Comparison of ENCODE assay signal across 9 mouse cellular contexts in the genomic region with DNA sequence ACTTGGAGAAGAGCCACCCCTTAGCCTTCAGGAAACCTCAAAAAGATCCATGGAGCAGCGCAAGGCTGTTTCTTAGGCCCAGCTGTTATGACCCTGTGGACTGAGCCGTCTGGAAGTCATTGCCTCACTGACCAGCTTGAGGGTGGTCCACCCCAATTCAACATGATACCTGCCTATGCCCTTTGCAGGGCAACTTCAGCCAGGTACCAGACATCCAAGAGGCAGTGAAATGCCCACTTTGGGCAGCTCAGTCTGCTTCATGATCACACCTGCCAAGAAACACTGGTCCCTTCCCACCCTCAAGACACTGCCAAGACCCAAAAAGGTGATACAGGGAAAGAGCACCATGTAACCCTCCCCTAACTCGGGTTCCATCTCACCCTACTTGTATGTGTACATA. TPM values are rescaled to one million over a fixed set of nuclear protein-coding genes. Genes with fewer than 3 reads are reported as not detected.
DNase-seq lines count a peak whose midpoint lies in the region; ATAC-seq and TF ChIP-seq lines count a peak whose summit lies in the region.
"Had no signal": no experiment of that assay in that cellular context is flagged by ENCODE, and none has a peak within 500 bp of the region (broad histone marks: within the 10 kb centered on the region; RNA-seq: fewer than 3 reads in every experiment).

No protein-coding gene starts in this region.

- DNase-seq in kidney, postnatal 0 days (ENCODE audit: low spot score), result no peak
- no peak for DNase-seq in kidney, postnatal 10 days
- DNase-seq in forebrain, embryonic 11.5 days (ENCODE audit: low spot score), result peak; percentile 54
- DNase-seq in urinary bladder, postnatal 4 days (ENCODE audit: low spot score in 2 of 2), result no peak
- DNase-seq in cerebellum, postnatal 10 days, result no peak
- no peak for DNase-seq in kidney, postnatal 36 days
- DNase-seq: kidney, adult 11 months had no signal

- 60% methylated on average over 3 of the region's 3 CpGs for WGBS in kidney, postnatal 0 days
- 72% methylated on average over 3 of the region's 3 CpGs for WGBS in forebrain, embryonic 11.5 days
- WGBS in intestine, postnatal 0 days, result 76% methylated on average over 3 of the region's 3 CpGs
- WGBS in neural tube, embryonic 12.5 days, result 67% methylated on average over 3 of the region's 3 CpGs

- H3K4me3 ChIP-seq in kidney, postnatal 0 days (replicated peaks; ENCODE audit: low read depth, low read length), result peak overlapping the region; percentile 73
- H3K4me3 ChIP-seq in forebrain, embryonic 11.5 days (ENCODE audit: low read depth, low read length), result peak overlapping the region; percentile 100
- no peak overlapping the region for H3K4me3 ChIP-seq in intestine, postnatal 0 days (ENCODE audit: low read depth, low read length)
- peak overlapping the region; percentile 97 for H3K4me3 ChIP-seq in neural tube, embryonic 12.5 days

- no peaks in the 10 kb centered on the region for H3K9me3 ChIP-seq in kidney, postnatal 0 days (replicated peaks; ENCODE audit: low read length)
- no peaks in the 10 kb centered on the region for H3K9me3 ChIP-seq in forebrain, embryonic 11.5 days (ENCODE audit: control insufficient read depth, low read length)
- H3K9me3 ChIP-seq in intestine, postnatal 0 days (ENCODE audit: control insufficient read depth), result no peaks in the 10 kb centered on the region
- H3K9me3 ChIP-seq in neural tube, embryonic 12.5 days, result no peaks in the 10 kb centered on the region

- H3K9ac ChIP-seq in kidney, postnatal 0 days (ENCODE audit: low read depth, low read length), result no peak overlapping the region
- peak overlapping the region; percentile 99 for H3K9ac ChIP-seq in forebrain, embryonic 11.5 days (ENCODE audit: low read length)
- no peak overlapping the region for H3K9ac ChIP-seq in intestine, postnatal 0 days (ENCODE audit: low read depth, low read length)
- H3K9ac ChIP-seq in neural tube, embryonic 12.5 days, result peak overlapping the region; percentile 97

- peaks cover 14% of the 10 kb centered on the region for H3K4me1 ChIP-seq in kidney, postnatal 0 days (replicated peaks; ENCODE audit: insufficient read depth, low read length)
- peaks cover 11% of the 10 kb centered on the region; the same call in 1 of the 2 replicates for H3K4me1 ChIP-seq in forebrain, embryonic 11.5 days (replicated peaks; ENCODE audit: control insufficient read depth, insufficient read depth, low read length)
- H3K4me1 ChIP-seq in intestine, postnatal 0 days (replicated peaks; ENCODE audit: control insufficient read depth, insufficient read depth, low read length), result no peaks in the 10 kb centered on the region
- H3K4me1 ChIP-seq in neural tube, embryonic 12.5 days, result peaks cover 17% of the 10 kb centered on the region

- H3K27me3 ChIP-seq in kidney, postnatal 0 days (ENCODE audit: insufficient read depth, low read length), result no peaks in the 10 kb centered on the region
- no peaks in the 10 kb centered on the region for H3K27me3 ChIP-seq in forebrain, embryonic 11.5 days (ENCODE audit: control insufficient read depth, insufficient read depth, low read length)
- H3K27me3 ChIP-seq in intestine, postnatal 0 days (replicated peaks; ENCODE audit: control insufficient read depth, insufficient read depth, low read length), result peaks cover 23% of the 10 kb centered on the region; the same call in 1 of the 2 replicates
- no peaks in the 10 kb centered on the region for H3K27me3 ChIP-seq in neural tube, embryonic 12.5 days (replicated peaks)

- no peak overlapping the region for H3K27ac ChIP-seq in kidney, postnatal 0 days
- peak overlapping the region; percentile 94; the same call in 1 of the 2 replicates for H3K27ac ChIP-seq in forebrain, embryonic 11.5 days (ENCODE audit: low read depth, low read length)
- H3K27ac ChIP-seq in intestine, postnatal 0 days (ENCODE audit: low read depth, low read length), result no peak overlapping the region
- H3K27ac ChIP-seq in neural tube, embryonic 12.5 days, result no peak overlapping the region; the same call in 1 of the 2 replicates

- peak overlapping the region; percentile 89 for H3K4me2 ChIP-seq in kidney, postnatal 0 days (ENCODE audit: low read length)
- H3K4me2 ChIP-seq in forebrain, embryonic 11.5 days (ENCODE audit: low read depth, low read length, severe bottlenecking), result peak overlapping the region; percentile 75
- H3K4me2 ChIP-seq in intestine, postnatal 0 days (replicated peaks; ENCODE audit: low read depth), result peak overlapping the region; percentile 93
- H3K4me2 ChIP-seq in neural tube, embryonic 12.5 days (replicated peaks), result peak overlapping the region; percentile 86

- ATAC-seq in kidney, postnatal 0 days (replicated peaks; ENCODE audit: low FRiP score, low read depth), result no peak
- no peak for ATAC-seq in forebrain, embryonic 11.5 days (replicated peaks; ENCODE audit: low FRiP score)
- no peak for ATAC-seq in intestine, postnatal 0 days
- no peak for ATAC-seq in neural tube, embryonic 12.5 days (ENCODE audit: low FRiP score, low read depth)

- TF ChIP-seq CTCF in kidney, postnatal 0 days (IDR thresholded peaks at IDR 0.05; ENCODE audit: low read depth), result no peak
- TF ChIP-seq CTCF in intestine, postnatal 0 days (IDR thresholded peaks at IDR 0.05; ENCODE audit: low read depth), result no peak

- no peaks in the 10 kb centered on the region for H3K36me3 ChIP-seq in kidney, postnatal 0 days (ENCODE audit: insufficient read depth, low read length)
- no peaks in the 10 kb centered on the region; the same call in 1 of the 2 replicates for H3K36me3 ChIP-seq in forebrain, embryonic 11.5 days (ENCODE audit: control insufficient read depth, insufficient read depth, low read length)
- peaks cover 3% of the 10 kb centered on the region; the same call in 1 of the 2 replicates for H3K36me3 ChIP-seq in intestine, postnatal 0 days (ENCODE audit: control insufficient read depth, insufficient read depth)
- peaks cover 11% of the 10 kb centered on the region for H3K36me3 ChIP-seq in neural tube, embryonic 12.5 days

RNA-seq across cellular contexts. Expression of a gene that starts 1.7 kb away (rescaled TPM):
- polyA plus RNA-seq in kidney, postnatal 0 days (2015; fragmentation: Nextera tagmentation; extraction: Ambion mirVana), result 39.4 and 72.1 TPM in 2 replicates
- polyA plus RNA-seq in forebrain, embryonic 11.5 days (2014; fragmentation: Nextera tagmentation; extraction: Ambion mirVana), result 144 and 158 TPM in 2 replicates
- polyA plus RNA-seq in intestine, postnatal 0 days (2015; fragmentation: Nextera tagmentation; extraction: Ambion mirVana), result 15.4 and 17.5 TPM in 2 replicates
- polyA plus RNA-seq in neural tube, embryonic 12.5 days (2016; fragmentation: Nextera tagmentation; extraction: Ambion mirVana), result 114 TPM in 2 replicates

Comparison
In these comparisons a context has a peak if more than half of its experiments do, and no peak if none do; other contexts are left out.
1. H3K9ac ChIP-seq: peak in forebrain, embryonic 11.5 days (single experiment) and neural tube, embryonic 12.5 days (single experiment); none in kidney, postnatal 0 days (single experiment) and intestine, postnatal 0 days (single experiment).
2. Peak in every context shown above with its lines, with median percentiles within 50 percentile points of each other: H3K4me2 ChIP-seq.